Mouse (Mus musculus): ENCODE data around the gene Pla2g6. TPM values are rescaled to one million over a fixed set of nuclear protein-coding genes. Genes with fewer than 3 reads are reported as not detected.

The Pla2g6 gene
- polyA plus RNA-seq, 1 experiment from 2014 or later, result 35.5 TPM

DNA sequence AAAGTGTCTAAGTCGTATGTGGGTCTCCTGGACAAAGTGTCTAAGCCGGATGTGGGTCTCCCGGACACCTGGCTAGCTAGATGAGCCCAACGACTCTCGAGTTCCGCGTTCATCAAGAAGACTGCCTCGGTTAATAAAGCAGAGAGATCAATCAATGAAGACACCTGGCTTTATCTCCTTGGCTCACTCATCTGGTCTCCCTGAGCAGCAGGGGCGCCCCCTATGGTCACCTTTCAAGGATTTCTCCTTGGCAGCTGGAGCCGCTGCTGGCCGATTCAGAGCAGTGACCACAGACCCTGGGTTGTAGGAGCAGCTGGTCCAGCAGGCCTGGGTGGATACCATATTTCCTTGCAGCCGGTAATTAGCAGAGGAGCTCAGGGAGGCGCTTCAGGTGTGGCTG lies 65.8 kb downstream of the Pla2g6 start:
- peaks cover 79% of the 10 kb centered on the region for H3K27me3 ChIP-seq
- 19% methylated on average over 13 of the region's 13 CpGs for WGBS
- no peak for ATAC-seq (ENCODE audit: low FRiP score)

DNA sequence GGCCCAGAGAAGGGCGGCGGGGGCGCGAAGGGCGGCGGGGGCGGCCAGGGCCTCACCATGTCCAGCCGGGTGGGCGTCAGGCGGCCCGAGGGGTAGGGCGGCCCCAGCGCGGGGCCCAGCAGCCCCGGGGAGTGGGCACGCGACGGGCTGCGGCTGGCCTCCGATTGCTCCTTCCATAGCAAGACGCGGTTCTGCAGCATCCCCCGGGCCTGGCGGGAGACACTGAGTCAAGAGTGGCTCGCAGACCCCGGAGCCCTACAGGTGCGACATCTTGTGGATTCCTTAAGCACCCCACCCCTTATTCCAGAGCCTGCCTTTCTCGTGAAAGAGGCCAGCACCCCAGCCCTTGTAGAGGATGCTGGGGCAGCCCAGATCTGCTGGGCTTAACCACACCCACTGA lies 66.4 kb downstream of the Pla2g6 start:
- Histone ChIP-seq H3K27ac (no peak overlapping the region), H3K9ac (peak overlapping the region; percentile 76), H3K4me3 (peak overlapping the region; percentile 58), H3K4me1 (replicated peaks) (peaks cover 20% of the 10 kb centered on the region), H3K36me3 (no peaks in the 10 kb centered on the region), H3K9me3 (no peaks in the 10 kb centered on the region), H3K27me3 (peaks cover 75% of the 10 kb centered on the region), H3K4me2 (peak overlapping the region; percentile 95)
- under 1% methylated on average over 27 of the region's 28 CpGs for WGBS
- ATAC-seq (ENCODE audit: low FRiP score), result peak; percentile 53; the same call in 1 of the 2 replicates

More for the DNA sequence above, 65.8 kb downstream of the Pla2g6 start:
- no peak overlapping the region for H3K27ac ChIP-seq
- H3K36me3 ChIP-seq, result no peaks in the 10 kb centered on the region
- H3K4me2 ChIP-seq, result no peak overlapping the region; the same call in 1 of the 2 replicates
- H3K4me3 ChIP-seq, result peak overlapping the region; percentile 58; the same call in 1 of the 2 replicates
- H3K9me3 ChIP-seq, result no peaks in the 10 kb centered on the region
- H3K9ac ChIP-seq, result no peak overlapping the region
- H3K4me1 ChIP-seq (replicated peaks), result peaks cover 20% of the 10 kb centered on the region

DNA sequence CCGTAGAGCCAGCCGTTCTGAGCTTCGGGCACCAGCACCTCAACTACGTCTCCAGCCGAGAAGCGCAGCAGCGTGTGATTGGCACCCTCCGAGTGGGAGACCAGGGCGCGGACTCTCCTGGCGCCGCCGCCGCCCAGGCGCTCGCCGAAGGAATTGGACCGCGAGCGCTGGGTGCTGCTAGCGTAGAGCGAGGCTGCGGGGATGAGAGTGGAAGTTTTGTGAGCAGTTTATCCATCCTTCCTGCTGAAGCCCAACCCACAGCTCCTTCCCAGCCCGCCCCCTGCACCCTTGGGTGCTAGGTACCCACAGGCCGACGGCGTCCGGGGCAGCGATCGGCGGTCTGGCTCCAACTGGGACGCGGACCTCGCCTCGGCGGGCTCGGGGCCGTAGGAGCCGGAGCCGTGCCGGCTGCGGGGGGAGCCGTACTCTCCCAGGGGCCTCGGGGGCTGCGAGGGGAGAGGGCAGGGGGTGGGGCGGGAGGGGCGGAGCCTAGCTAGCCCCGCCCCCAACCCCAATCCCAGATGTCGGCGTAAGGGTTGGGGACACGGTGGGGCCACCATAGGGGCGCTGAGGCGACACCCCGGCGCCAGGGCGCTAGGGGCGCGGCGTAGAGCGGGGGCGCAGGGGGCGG lies 67.0 kb downstream of the Pla2g6 start:
- Histone ChIP-seq H3K4me1 (replicated peaks) (peaks cover 20% of the 10 kb centered on the region), H3K27ac (no peak overlapping the region), H3K9me3 (no peaks in the 10 kb centered on the region), H3K9ac (peak overlapping the region; percentile 76), H3K36me3 (no peaks in the 10 kb centered on the region), H3K4me3 (peak overlapping the region; percentile 58), H3K4me2 (peak overlapping the region; percentile 95), H3K27me3 (peaks cover 74% of the 10 kb centered on the region)
- peak; percentile 60 for ATAC-seq (ENCODE audit: low FRiP score)
- WGBS, result 2% methylated on average over 40 of the region's 62 CpGs

DNA sequence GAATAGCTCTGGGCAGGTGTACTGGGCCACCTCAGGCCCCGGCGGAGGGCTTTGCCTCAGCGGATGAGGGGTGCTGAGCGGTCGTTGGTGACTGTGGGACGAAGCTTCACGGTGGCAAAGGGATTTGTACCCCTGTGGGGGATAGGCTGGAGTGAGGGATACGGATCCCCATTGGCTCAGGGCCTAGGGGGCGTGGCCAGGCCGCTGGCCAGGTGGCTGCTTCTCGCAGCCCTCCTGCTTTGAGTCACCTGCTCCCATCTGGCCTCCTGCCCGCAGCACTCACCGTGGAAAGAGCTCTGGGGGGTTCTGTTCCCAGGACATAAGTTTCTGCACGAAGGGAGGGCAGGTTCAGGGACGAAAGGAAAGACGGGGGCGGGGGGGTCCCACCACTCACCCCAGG lies 69.7 kb downstream of the Pla2g6 start:
- Histone ChIP-seq H3K36me3 (no peaks in the 10 kb centered on the region), H3K27me3 (peaks cover 75% of the 10 kb centered on the region), H3K9me3 (no peaks in the 10 kb centered on the region), H3K27ac (no peak overlapping the region), H3K4me2 (no peak overlapping the region), H3K4me1 (replicated peaks) (peaks cover 20% of the 10 kb centered on the region), H3K9ac (no peak overlapping the region), H3K4me3 (no peak overlapping the region)
- WGBS, result 31% methylated on average over 17 of the region's 17 CpGs
- no peak for ATAC-seq (ENCODE audit: low FRiP score)

DNA sequence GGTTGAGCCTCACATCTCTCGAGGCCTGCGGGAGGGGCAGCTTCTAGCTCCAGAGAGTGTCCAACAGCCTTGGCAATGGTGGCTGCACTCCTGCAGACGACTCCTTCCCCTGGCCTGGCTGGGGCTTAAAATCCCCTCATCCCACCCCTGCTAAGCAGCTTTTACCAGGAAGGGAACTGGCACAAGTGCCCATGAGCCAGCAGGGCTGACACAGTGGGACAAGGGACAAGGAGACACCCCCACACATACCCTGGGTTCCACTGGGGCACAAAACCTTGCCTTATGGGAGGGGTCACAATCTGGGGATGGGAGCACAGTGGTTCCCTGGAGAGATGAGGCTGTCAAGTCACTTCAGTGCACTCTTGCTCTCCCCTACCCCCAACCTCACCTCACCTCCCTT lies 73.5 kb downstream of the Pla2g6 start, which contains the start of gene Slc16a8:
Gene Slc16a8 (minus strand): TSS at position 101 of the 400 bp plus-strand sequence.
- Histone ChIP-seq H3K4me1 (replicated peaks) (peaks cover 14% of the 10 kb centered on the region), H3K4me3 (no peak within 1 kb of the TSS), H3K4me2 (no peak within 1 kb of the TSS), H3K9ac (no peak within 1 kb of the TSS), H3K9me3 (no peaks in the 10 kb centered on the region), H3K27me3 (peaks cover 73% of the 10 kb centered on the region), H3K27ac (no peak within 1 kb of the TSS), H3K36me3 (peaks cover 5% of the 10 kb centered on the region)
- 28% methylated on average over 3 of the region's 3 CpGs for WGBS
- no peak for ATAC-seq (ENCODE audit: low FRiP score)

DNA sequence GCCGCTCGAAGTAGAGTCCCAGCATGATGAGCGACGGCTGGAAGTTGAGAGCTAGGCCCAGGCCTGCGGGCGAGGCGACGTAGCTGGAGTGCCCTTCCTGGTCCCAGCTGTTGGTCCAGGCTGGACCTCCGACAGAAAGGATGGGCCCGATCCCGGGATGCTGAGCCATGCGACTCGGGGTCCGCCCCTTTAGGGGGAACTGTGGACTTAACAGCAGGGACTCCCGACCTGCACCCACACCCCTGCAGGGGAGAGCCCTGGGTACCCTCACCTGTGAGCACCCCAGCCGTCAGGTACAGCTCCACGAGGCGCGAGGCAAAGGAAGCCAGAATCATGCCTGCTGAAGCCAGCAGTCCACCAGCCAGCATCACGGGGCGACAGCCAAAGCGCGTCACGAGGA lies 75.6 kb downstream of the Pla2g6 start:
- Histone ChIP-seq H3K36me3 (peaks cover 25% of the 10 kb centered on the region), H3K9ac (peak overlapping the region; percentile 73), H3K27ac (no peak overlapping the region), H3K27me3 (peaks cover 56% of the 10 kb centered on the region), H3K4me3 (peak overlapping the region; percentile 41), H3K4me2 (peak overlapping the region; percentile 68), H3K9me3 (no peaks in the 10 kb centered on the region), H3K4me1 (replicated peaks) (peaks cover 14% of the 10 kb centered on the region)
- no peak for ATAC-seq (ENCODE audit: low FRiP score)
- WGBS, result 29% methylated on average over 24 of the region's 24 CpGs

DNA sequence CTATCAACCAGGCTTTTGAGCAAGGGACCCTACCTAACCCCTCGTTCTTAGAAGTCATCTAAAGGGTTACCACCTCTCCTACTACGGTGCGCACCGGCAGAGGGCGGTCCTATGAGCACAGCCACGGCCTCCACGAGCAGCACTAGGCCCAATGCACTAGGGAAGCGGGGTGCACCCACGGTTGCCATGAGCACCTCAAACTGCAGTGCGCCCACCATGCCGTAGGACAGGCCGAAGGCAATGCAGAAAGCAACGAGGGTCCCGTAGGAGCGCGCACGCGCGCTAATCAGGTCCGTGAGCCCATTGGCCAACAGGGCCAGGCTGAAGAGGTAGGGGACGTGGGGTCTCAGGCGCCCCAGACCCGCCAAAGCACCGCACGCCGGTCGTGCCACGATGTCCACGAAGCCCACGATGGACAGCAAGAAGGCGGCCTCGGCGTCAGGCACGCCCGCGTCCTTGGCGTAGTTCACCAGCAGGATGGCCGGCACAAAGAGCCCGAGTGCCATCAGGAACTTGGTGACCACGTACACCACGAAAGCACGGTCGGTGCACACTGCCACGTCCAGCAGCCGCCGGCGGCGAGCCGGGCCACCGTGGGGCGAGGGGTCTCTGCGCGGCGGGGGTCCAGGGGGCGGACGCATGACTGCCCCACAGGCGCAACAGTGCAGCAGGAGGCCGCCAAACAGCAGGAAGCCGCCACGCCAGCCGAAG lies 76.3 kb downstream of the Pla2g6 start:
- no peak overlapping the region for H3K27ac ChIP-seq
- H3K27me3 ChIP-seq, result peaks cover 56% of the 10 kb centered on the region

DNA sequence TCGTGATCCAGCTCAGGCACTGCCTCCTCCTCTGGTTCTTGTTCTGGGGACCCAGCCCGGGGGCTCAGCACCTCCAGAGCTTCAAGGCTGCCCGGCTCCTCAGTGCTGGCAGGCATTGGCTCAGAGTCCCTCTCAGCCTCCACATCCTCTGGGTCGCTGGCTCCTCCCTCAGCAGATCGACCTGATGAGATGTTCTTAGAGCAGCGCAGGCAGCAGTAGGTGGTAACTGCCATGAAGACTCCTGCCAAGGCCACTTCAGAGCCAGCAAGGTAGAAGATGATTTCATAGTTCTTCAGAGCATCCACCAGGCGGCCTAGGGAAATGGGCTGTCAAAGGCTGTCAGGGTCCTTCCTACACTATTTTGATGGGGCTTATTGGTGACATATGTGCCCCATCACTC lies 77.0 kb downstream of the Pla2g6 start:
- 51% methylated on average over 7 of the region's 7 CpGs for WGBS

More for the DNA sequence above, 76.3 kb downstream of the Pla2g6 start:
- H3K4me1 ChIP-seq (replicated peaks), result peaks cover 14% of the 10 kb centered on the region
- H3K9me3 ChIP-seq, result no peaks in the 10 kb centered on the region
- 4% methylated on average over 61 of the region's 61 CpGs for WGBS
- H3K36me3 ChIP-seq, result peaks cover 29% of the 10 kb centered on the region
- H3K4me3 ChIP-seq, result peak overlapping the region; percentile 41
- H3K4me2 ChIP-seq, result peak overlapping the region; percentile 68
- peak; percentile 63; the same call in 1 of the 2 replicates for ATAC-seq (ENCODE audit: low FRiP score)
- peak overlapping the region; percentile 73 for H3K9ac ChIP-seq

DNA sequence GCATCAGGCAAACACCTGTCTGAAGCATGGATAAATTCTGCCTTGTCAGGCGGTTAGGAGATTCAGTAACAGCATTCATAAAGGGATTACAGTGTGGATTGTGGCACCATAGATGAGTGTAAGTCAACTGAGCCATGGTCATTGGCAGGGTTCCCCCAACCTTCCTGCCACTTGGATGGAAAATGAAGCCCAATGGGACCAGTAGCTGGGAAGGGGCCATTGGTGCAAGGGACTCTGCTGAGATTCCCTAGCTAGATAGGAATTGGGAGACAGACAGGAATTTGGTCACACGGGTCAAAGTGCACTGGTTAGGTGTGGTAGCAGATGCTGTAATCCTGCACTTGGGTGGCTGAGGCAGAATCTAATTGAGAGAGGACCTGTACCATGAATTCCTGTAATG lies 78.0 kb downstream of the Pla2g6 start:
- Histone ChIP-seq H3K4me3 (no peak overlapping the region), H3K4me2 (no peak overlapping the region), H3K27ac (no peak overlapping the region), H3K36me3 (peaks cover 46% of the 10 kb centered on the region), H3K27me3 (peaks cover 53% of the 10 kb centered on the region), H3K9ac (no peak overlapping the region), H3K9me3 (no peaks in the 10 kb centered on the region), H3K4me1 (replicated peaks) (peaks cover 14% of the 10 kb centered on the region)
- no peak for ATAC-seq (ENCODE audit: low FRiP score)
- WGBS, result 86% methylated on average over 2 of the region's 2 CpGs

More for the DNA sequence above, 77.0 kb downstream of the Pla2g6 start:
- Histone ChIP-seq H3K4me1 (replicated peaks) (peaks cover 14% of the 10 kb centered on the region), H3K27ac (no peak overlapping the region), H3K9ac (no peak overlapping the region), H3K4me2 (no peak overlapping the region), H3K9me3 (no peaks in the 10 kb centered on the region), H3K4me3 (no peak overlapping the region), H3K36me3 (peaks cover 37% of the 10 kb centered on the region), H3K27me3 (peaks cover 56% of the 10 kb centered on the region)
- 0 out of 2 replicates have a peak, but pooled peaks have one; percentile 2 for ATAC-seq (ENCODE audit: low FRiP score)

DNA sequence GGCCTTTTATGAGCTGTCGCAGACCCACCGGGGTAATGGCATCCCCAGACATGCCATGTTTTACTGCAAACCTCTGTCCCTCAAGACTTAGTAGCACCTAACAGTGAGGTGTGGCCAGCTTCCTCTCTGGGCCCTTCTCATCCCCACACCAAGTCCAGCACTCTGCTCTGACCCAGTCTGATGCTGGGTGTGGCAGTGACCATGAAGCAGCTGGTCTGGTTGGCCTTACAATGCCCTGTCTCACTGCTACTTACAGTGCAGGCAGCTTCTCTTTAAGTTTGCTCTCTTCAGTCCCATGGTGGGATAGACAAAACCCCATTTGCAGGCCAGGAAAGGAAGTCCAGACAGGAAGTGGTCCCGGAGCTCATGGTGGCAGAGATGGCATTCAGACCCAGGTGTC lies 82.9 kb downstream of the Pla2g6 start:
- peak overlapping the region; percentile 3; the same call in 1 of the 2 replicates for H3K9ac ChIP-seq
- 92% methylated on average over 3 of the region's 3 CpGs for WGBS
- no peak overlapping the region for H3K4me2 ChIP-seq
- H3K4me1 ChIP-seq (replicated peaks), result peaks cover 5% of the 10 kb centered on the region
- H3K4me3 ChIP-seq, result no peak overlapping the region
- H3K27ac ChIP-seq, result no peak overlapping the region
- H3K9me3 ChIP-seq, result no peaks in the 10 kb centered on the region
- H3K36me3 ChIP-seq, result peaks cover 83% of the 10 kb centered on the region
- peaks cover 5% of the 10 kb centered on the region for H3K27me3 ChIP-seq
- no peak for ATAC-seq (ENCODE audit: low FRiP score)

DNA sequence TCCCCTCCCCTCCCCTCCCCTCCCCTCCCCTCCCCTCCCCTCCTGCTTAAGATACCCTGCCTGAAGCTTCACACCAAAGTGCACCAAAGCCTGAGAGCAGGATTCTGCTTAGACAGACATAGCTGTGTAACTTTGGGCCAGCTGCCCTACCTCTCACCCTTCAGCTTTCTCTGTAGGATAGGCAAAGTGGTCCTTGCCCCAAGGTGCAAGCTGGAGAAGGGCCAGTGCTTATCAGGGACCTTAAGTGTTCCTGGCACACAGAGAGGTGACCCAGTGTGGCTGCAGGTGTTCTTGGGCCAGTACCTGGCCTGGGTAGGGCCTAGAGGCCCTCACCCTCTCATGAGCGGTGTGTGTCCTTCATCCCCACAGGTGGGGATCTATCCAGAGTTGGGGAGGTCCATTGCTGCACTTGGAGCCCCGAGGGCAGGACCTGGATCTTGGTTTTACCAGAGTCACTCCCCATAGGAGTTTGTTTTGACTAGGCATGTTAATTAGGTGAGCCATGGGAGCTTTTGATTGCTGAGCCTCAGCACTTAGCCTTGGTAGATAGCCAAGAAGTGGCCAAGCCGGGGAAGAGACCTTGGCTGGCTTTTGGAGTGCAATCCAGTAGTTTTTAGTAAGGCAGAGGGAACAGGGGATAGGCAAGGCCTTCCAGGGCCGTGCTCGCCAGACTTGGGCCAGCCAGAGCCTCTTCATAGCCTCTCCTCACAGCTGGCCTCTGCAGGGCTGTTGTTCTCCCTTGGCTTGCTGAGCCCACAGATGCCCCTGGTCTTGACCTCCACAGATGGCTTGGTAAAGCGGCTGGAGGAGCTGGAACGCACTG lies 83.9 kb downstream of the Pla2g6 start:
- Histone ChIP-seq H3K27me3 (no peaks in the 10 kb centered on the region), H3K9me3 (no peaks in the 10 kb centered on the region), H3K4me2 (no peak overlapping the region), H3K9ac (peak overlapping the region; percentile 3; the same call in 1 of the 2 replicates), H3K4me1 (replicated peaks) (peaks cover 5% of the 10 kb centered on the region), H3K27ac (no peak overlapping the region), H3K36me3 (peaks cover 85% of the 10 kb centered on the region), H3K4me3 (no peak overlapping the region)
- 73% methylated on average over 7 of the region's 7 CpGs for WGBS
- ATAC-seq (ENCODE audit: low FRiP score), result no peak

All from hindbrain, embryonic 13.5 days (tissue).